Mouse (Mus musculus): Measurements from ENCODE around the gene Atg4c. TPM values are rescaled to one million over a fixed set of nuclear protein-coding genes. Genes with fewer than 3 reads are reported as not detected.

The Atg4c gene
- total and polyA plus RNA-seq, 2 experiments: 3.7 to 9.4 TPM

GRCm38 (mm10) chr4:99181739-99182419 lies 11.9 kb upstream of the Atg4c start:
- Histone ChIP-seq H3K27me3 (ENCODE audit: control insufficient read depth, insufficient read depth, low read length) (no peaks in the 10 kb centered on the region), H3K27ac (replicated peaks; ENCODE audit: insufficient read depth, low read depth, low read length) (no peak overlapping the region), H3K36me3 (ENCODE audit: control insufficient read depth, insufficient read depth, low read length) (no peaks in the 10 kb centered on the region), H3K4me3 (ENCODE audit: insufficient read depth, low read depth, low read length) (no peak overlapping the region), H3K9ac (ENCODE audit: low read depth, low read length) (no peak overlapping the region), H3K79me2 (ENCODE audit: control insufficient read depth, insufficient read depth, low read length) (no peaks in the 10 kb centered on the region), H3K4me1 (ENCODE audit: control insufficient read depth, insufficient read depth, low read length) (peaks cover 10% of the 10 kb centered on the region)
- TF ChIP-seq CTCF (IDR thresholded peaks at IDR 0.05; ENCODE audit: low read depth, low read length) (no peak), POLR2A (IDR thresholded peaks at IDR 0.05; ENCODE audit: extremely low read depth, insufficient read depth, low read length) (no peak)
- 67% methylated on average over 9 of the region's 9 CpGs for WGBS
- no peak for DNase-seq (ENCODE audit: extremely low read depth, low read depth, low spot score)

DNA sequence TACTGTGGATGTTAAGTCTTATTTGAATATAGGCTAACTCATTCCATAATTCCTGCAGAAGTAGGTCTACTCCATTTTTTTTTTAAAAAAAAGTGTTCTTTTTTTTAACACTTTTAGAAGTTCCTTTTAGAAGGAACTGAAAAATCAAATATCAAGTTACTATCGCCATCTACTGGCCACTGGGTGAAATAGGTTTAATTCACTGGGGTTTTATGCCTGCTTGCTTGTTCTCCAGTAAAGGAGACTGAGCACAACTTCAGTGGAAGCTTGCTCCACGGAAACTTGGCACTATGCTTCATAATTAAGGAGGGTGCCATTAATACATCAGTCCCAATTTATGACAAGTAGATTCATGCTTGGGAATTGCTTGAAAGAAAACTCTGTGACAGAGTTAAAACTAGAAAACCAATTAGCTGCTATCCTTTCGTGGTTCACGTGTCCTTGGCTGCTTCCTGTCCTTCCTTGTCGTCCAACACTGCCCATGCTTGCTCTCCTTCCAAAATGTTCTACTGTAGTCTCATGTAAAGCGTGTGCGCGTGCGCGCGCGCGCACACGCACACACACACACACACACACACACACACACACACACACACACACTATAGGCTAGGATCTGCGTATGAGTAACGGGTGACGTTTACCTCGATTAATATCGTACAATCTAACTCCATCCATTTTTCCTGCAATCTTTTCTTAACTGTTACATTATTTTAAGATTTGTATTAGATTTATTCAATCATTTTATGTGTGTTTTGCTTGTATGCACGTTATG lies 10.9 kb upstream of the Atg4c start:
- peak; percentile 69 for DNase-seq (ENCODE audit: extremely low read depth, low read depth, low spot score)
- Histone ChIP-seq H3K4me3 (ENCODE audit: insufficient read depth, low read depth, low read length) (no peak overlapping the region), H3K27ac (replicated peaks; ENCODE audit: insufficient read depth, low read depth, low read length) (no peak overlapping the region), H3K36me3 (ENCODE audit: control insufficient read depth, insufficient read depth, low read length) (no peaks in the 10 kb centered on the region), H3K4me1 (ENCODE audit: control insufficient read depth, insufficient read depth, low read length) (peaks cover 10% of the 10 kb centered on the region), H3K9ac (ENCODE audit: low read depth, low read length) (no peak overlapping the region), H3K27me3 (ENCODE audit: control insufficient read depth, insufficient read depth, low read length) (no peaks in the 10 kb centered on the region), H3K79me2 (ENCODE audit: control insufficient read depth, insufficient read depth, low read length) (no peaks in the 10 kb centered on the region)
- TF ChIP-seq POLR2A (IDR thresholded peaks at IDR 0.05; ENCODE audit: extremely low read depth, insufficient read depth, low read length): no peak
- whole genome bisulfite sequencing: 72% methylated on average over 20 of the region's 20 CpGs

- no peaks in the 10 kb centered on the region for H3K79me2 ChIP-seq (ENCODE audit: control insufficient read depth, insufficient read depth, low read length)
- peak overlapping the region; percentile 32 for H3K27ac ChIP-seq (replicated peaks; ENCODE audit: insufficient read depth, low read depth, low read length)
- WGBS: 21% methylated on average over 4 of the region's 4 CpGs
- no peaks in the 10 kb centered on the region for H3K36me3 ChIP-seq (ENCODE audit: control insufficient read depth, insufficient read depth, low read length)
- no peak for TF ChIP-seq CTCF (IDR thresholded peaks at IDR 0.05; ENCODE audit: low read depth, low read length)
- TF ChIP-seq POLR2A (IDR thresholded peaks at IDR 0.05; ENCODE audit: extremely low read depth, insufficient read depth, low read length): no peak
- peak; percentile 80 for DNase-seq (ENCODE audit: extremely low read depth, low read depth, low spot score)
- peak overlapping the region; percentile 20; the same call in 1 of the 2 replicates for H3K4me3 ChIP-seq (ENCODE audit: insufficient read depth, low read depth, low read length)
- no peaks in the 10 kb centered on the region for H3K27me3 ChIP-seq (ENCODE audit: control insufficient read depth, insufficient read depth, low read length)
- 0 out of 2 replicates have a peak overlapping the region, but pooled peaks have one; percentile 1 for H3K9ac ChIP-seq (ENCODE audit: low read depth, low read length)
- peaks cover 6% of the 10 kb centered on the region for H3K4me1 ChIP-seq (ENCODE audit: control insufficient read depth, insufficient read depth, low read length)
Observed at GRCm38 (mm10) chr4:99184678-99185077, 9.1 kb upstream of the Atg4c start.

GRCm38 (mm10) chr4:99185305-99185704 lies 8.4 kb upstream of the Atg4c start:
- no peaks in the 10 kb centered on the region for H3K79me2 ChIP-seq (ENCODE audit: control insufficient read depth, insufficient read depth, low read length)
- no peaks in the 10 kb centered on the region for H3K27me3 ChIP-seq (ENCODE audit: control insufficient read depth, insufficient read depth, low read length)
- no peak overlapping the region for H3K4me3 ChIP-seq (ENCODE audit: insufficient read depth, low read depth, low read length)
- peaks cover 6% of the 10 kb centered on the region for H3K4me1 ChIP-seq (ENCODE audit: control insufficient read depth, insufficient read depth, low read length)
- TF ChIP-seq CTCF (IDR thresholded peaks at IDR 0.05; ENCODE audit: low read depth, low read length) (no peak), POLR2A (IDR thresholded peaks at IDR 0.05; ENCODE audit: extremely low read depth, insufficient read depth, low read length) (no peak)
- H3K9ac ChIP-seq (ENCODE audit: low read depth, low read length): no peak overlapping the region
- peak overlapping the region; percentile 32; the same call in 1 of the 2 replicates for H3K27ac ChIP-seq (replicated peaks; ENCODE audit: insufficient read depth, low read depth, low read length)
- no peak for DNase-seq (ENCODE audit: extremely low read depth, low read depth, low spot score)
- no peaks in the 10 kb centered on the region for H3K36me3 ChIP-seq (ENCODE audit: control insufficient read depth, insufficient read depth, low read length)
- 56% methylated on average over 4 of the region's 4 CpGs for WGBS

- Histone ChIP-seq H3K27ac (replicated peaks; ENCODE audit: insufficient read depth, low read depth, low read length) (no peak overlapping the region), H3K9ac (ENCODE audit: low read depth, low read length) (no peak overlapping the region), H3K4me3 (ENCODE audit: insufficient read depth, low read depth, low read length) (no peak overlapping the region), H3K4me1 (ENCODE audit: control insufficient read depth, insufficient read depth, low read length) (peaks cover 1% of the 10 kb centered on the region; the same call in 1 of the 2 replicates), H3K79me2 (ENCODE audit: control insufficient read depth, insufficient read depth, low read length) (no peaks in the 10 kb centered on the region), H3K27me3 (ENCODE audit: control insufficient read depth, insufficient read depth, low read length) (no peaks in the 10 kb centered on the region), H3K36me3 (ENCODE audit: control insufficient read depth, insufficient read depth, low read length) (no peaks in the 10 kb centered on the region)
- TF ChIP-seq POLR2A (IDR thresholded peaks at IDR 0.05; ENCODE audit: extremely low read depth, insufficient read depth, low read length) (no peak), CTCF (IDR thresholded peaks at IDR 0.05; ENCODE audit: low read depth, low read length) (no peak)
- DNase-seq (ENCODE audit: extremely low read depth, low read depth, low spot score): peak; percentile 88
- 53% methylated on average over 11 of the region's 11 CpGs for WGBS
Observed at GRCm38 (mm10) chr4:99186412-99187125, 7.2 kb upstream of the Atg4c start.
